Mouse (Mus musculus) heart, postnatal 0 days (tissue): ENCODE results near the gene Upf2. TPM values are rescaled to one million over a fixed set of nuclear protein-coding genes. Genes with fewer than 3 reads are reported as not detected.

Experiments
- ATAC-seq: fragments of 200-750 bp; cut with Nextera tagmentation; 2 replicates; pipeline ENCODE4 v1.8.0; 2017; ENCODE audit warnings: low read depth, moderate number of reproducible peaks, moderate library complexity; ENCODE audit not compliant: insufficient read depth
- DNase-seq: peaks from one replicate; pipeline ENCODE4 v3.0.0-alpha.2; 2016; ENCODE audit warnings: low spot score
- H3K27ac ChIP-seq: fragments of 300-500 bp; sonication (generic); 2 replicates; pipeline ENCODE4 v1.5.1; 2014; ENCODE audit warnings: low read depth, mild to moderate bottlenecking
- H3K27me3 ChIP-seq: fragments of 300-500 bp; sonication (generic); 2 replicates; pipeline ENCODE4 v1.6.1; 2014; ENCODE audit warnings: low read length, mixed read lengths; ENCODE audit not compliant: control insufficient read depth, insufficient read depth
- H3K36me3 ChIP-seq: fragments of 300-500 bp; sonication (generic); replicated peaks from 2 replicates; pipeline ENCODE4 v1.6.1; 2014; ENCODE audit warnings: low read length, mixed read lengths; ENCODE audit not compliant: control insufficient read depth, insufficient read depth
- H3K4me1 ChIP-seq: fragments of 300-500 bp; sonication (generic); 2 replicates; pipeline ENCODE4 v1.6.1; 2014; ENCODE audit warnings: antibody characterized with exemption; ENCODE audit not compliant: control insufficient read depth, insufficient read depth
- H3K4me2 ChIP-seq: fragments of 300-500 bp; sonication (generic); 2 replicates; pipeline ENCODE4 v1.6.1; 2014; ENCODE audit warnings: low read depth, mild to moderate bottlenecking, low read length, moderate library complexity
- H3K4me3 ChIP-seq: fragments of 300-500 bp; sonication (generic); 2 replicates; pipeline ENCODE4 v1.5.1; 2014; ENCODE audit warnings: low read depth, low read length
- H3K9ac ChIP-seq: fragments of 300-500 bp; sonication (generic); replicated peaks from 2 replicates; pipeline ENCODE4 v1.6.1; 2014; ENCODE audit warnings: low read depth, low read length, mixed read lengths
- H3K9me3 ChIP-seq: fragments of 300-500 bp; sonication (generic); replicated peaks from 2 replicates; pipeline ENCODE4 v1.6.1; 2016; ENCODE audit warnings: low read length; ENCODE audit not compliant: control insufficient read depth
- CTCF ChIP-seq: IDR thresholded peaks from 2 replicates; pipeline ENCODE4 v1.5.1; 2016; ENCODE audit warnings: antibody characterized with exemption, control low read depth, low read depth
- EP300 ChIP-seq: IDR thresholded peaks from 2 replicates; pipeline ENCODE4 v1.6.1; 2016; ENCODE audit warnings: antibody characterized with exemption, low read depth
- WGBS: fragments of 180-500 bp; shearing (Covaris S2); extraction: QIAGEN DNeasy Blood & Tissue Kit; methylation state at CpG from one replicate; pipeline ENCODE4 v1.1.7; 2014; 5-methylcytosine and 5-hydroxymethylcytosine counted together
- polyA plus RNA-seq: library from polyadenylated mRNA; unstranded; fragments of >200 nt; fragmentation: Nextera tagmentation; extraction: Ambion mirVana; gene quantifications from 2 replicates; pipeline ENCODE4 v1.2.1, GENCODE M21; 2015
- total RNA-seq: library from RNA; depleted of rRNA; stranded (reverse); fragments of >200 nt; gene quantifications from 2 replicates; pipeline ENCODE4 v1.2.3, GENCODE M21; 2014; ENCODE audit warnings: low replicate concordance

Upf2 gene
- total and polyA plus RNA-seq, 2 experiments from 2014 or later, result 3.6 to 5.6 TPM

DNA sequence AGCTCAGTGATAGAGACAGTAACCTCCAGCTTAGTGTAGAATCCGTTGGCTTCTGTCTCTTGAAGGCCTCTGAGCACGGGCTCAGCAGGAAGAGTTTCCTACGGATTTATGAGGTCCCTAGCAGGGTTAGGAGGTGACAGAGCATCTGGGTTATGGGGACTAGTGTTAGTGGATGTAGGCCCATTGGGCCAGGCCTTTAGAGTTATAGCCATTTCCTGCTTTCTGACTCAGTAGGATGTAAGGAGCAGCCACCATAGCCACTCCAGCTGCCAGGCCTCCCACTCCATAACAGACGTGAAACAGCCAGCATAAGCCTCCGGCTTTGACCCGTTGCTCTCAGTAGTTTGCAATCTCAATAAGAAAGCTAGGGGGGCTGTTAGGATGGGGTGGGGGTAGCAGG, 15.2 kb upstream of the Upf2 start:
- H3K27ac ChIP-seq, result no peak overlapping the region
- no peak overlapping the region for H3K4me3 ChIP-seq
- TF ChIP-seq EP300, result no peak
- no peak for TF ChIP-seq CTCF
- H3K4me2 ChIP-seq, result no peak overlapping the region
- H3K27me3 ChIP-seq, result no peaks in the 10 kb centered on the region
- no peaks in the 10 kb centered on the region for H3K36me3 ChIP-seq
- no peak overlapping the region for H3K9ac ChIP-seq
- no peak for ATAC-seq
- 66% methylated on average over 6 of the region's 6 CpGs for WGBS
- no peaks in the 10 kb centered on the region for H3K4me1 ChIP-seq
- no peak for DNase-seq
- H3K9me3 ChIP-seq, result no peaks in the 10 kb centered on the region

DNA sequence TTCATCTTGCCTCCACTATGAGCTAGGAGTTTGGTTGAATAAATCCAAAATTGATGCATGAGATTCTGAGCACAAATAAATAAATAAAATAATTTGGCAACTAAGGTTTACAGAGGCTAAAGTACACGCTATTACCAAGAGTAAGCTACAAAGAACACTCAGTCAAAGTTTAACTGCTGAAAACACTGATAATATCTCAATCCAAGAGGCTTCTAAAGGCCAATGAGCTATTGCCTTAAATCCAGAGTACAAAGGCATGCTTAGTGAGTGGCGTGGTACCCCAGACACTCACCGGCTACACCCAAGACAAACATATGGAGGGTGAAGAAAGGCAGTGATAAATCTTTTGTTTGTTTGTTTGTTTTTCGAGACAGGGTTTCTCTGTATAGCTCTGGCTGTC, 14.7 kb upstream of the Upf2 start:
- Histone ChIP-seq H3K27ac (no peak overlapping the region), H3K4me1 (no peaks in the 10 kb centered on the region), H3K36me3 (no peaks in the 10 kb centered on the region), H3K9ac (no peak overlapping the region), H3K27me3 (no peaks in the 10 kb centered on the region), H3K9me3 (no peaks in the 10 kb centered on the region), H3K4me3 (no peak overlapping the region), H3K4me2 (no peak overlapping the region)
- 90% methylated on average over 4 of the region's 4 CpGs for WGBS
- ATAC-seq (no peak), DNase-seq (no peak)
- no peak for TF ChIP-seq EP300
- TF ChIP-seq CTCF, result no peak

DNA sequence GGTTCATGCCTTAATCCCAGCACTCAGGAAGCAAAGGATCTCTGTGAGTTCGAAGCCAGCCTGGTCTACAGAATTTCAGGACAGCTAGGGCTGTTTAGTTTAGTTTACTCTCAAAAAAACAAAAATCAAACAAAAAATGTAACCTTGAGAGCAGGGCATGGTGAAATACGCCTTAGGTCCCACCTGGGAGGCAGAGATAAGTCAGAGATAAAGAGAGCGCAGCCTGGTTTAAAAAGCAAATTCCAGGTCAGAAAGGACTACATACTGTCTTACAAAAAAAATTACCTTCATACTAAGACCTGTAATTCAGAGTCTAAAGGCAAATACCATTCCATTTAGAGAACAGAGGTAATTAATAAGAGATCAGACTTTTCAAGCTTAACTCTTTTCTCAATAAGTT, 11.9 kb upstream of the Upf2 start:
- H3K9ac ChIP-seq, result no peak overlapping the region
- no peaks in the 10 kb centered on the region for H3K36me3 ChIP-seq
- 86% methylated on average over 3 of the region's 3 CpGs for WGBS
- no peaks in the 10 kb centered on the region for H3K27me3 ChIP-seq
- H3K4me2 ChIP-seq, result no peak overlapping the region
- H3K4me1 ChIP-seq, result 0 out of 2 replicates have a peak, but pooled peaks cover 9% of the 10 kb centered on the region
- H3K4me3 ChIP-seq, result no peak overlapping the region
- H3K27ac ChIP-seq, result no peak overlapping the region
- DNase-seq (no peak), ATAC-seq (no peak)
- TF ChIP-seq CTCF, result no peak
- TF ChIP-seq EP300, result no peak
- no peaks in the 10 kb centered on the region for H3K9me3 ChIP-seq

DNA sequence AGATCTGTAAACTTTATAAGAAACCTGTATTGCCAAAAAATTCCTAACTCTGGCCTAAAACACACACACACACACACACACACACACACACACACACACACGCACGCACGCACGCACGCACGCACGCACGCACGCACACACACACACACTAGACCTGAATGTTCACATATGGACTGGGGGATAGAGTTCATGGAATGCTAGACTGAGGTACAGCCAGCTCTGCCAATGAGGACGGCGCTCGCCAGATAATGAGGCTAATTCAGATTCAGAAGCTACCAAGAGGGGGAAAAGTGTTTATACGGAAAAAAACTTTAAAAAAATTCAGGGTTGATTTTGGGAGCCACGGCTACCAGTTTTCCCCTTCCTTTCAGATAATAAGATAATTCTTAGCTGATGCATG, 11.4 kb upstream of the Upf2 start:
- ATAC-seq, result no peak
- 83% methylated on average over 14 of the region's 14 CpGs for WGBS
- H3K36me3 ChIP-seq, result no peaks in the 10 kb centered on the region
- no peak overlapping the region for H3K9ac ChIP-seq
- no peaks in the 10 kb centered on the region for H3K9me3 ChIP-seq
- H3K27me3 ChIP-seq, result no peaks in the 10 kb centered on the region
- 0 out of 2 replicates have a peak, but pooled peaks cover 9% of the 10 kb centered on the region for H3K4me1 ChIP-seq
- no peak for TF ChIP-seq EP300
- TF ChIP-seq CTCF, result no peak
- no peak overlapping the region for H3K4me3 ChIP-seq
- H3K4me2 ChIP-seq, result no peak overlapping the region
- H3K27ac ChIP-seq, result no peak overlapping the region
- no peak for DNase-seq

DNA sequence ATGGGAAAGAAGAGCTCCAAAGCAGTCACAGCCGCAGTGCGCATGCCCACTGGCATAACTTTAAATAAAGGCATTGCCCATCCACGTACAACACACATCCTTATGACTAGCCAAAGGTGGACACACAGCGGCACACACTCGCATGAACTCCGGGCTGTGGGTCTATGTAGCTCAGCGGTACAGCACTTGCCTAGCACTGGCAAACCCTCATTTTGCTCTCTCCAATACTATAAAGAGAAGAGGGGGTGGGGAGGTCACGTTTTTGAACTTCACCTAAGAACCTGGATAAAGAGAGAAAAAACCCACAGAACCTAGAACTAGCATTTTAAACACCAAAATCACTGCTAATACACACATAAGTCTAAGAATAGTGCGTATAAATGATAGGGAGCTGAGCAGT, 10.3 kb upstream of the Upf2 start:
- Histone ChIP-seq H3K4me2 (no peak overlapping the region), H3K4me3 (no peak overlapping the region), H3K27me3 (no peaks in the 10 kb centered on the region), H3K36me3 (no peaks in the 10 kb centered on the region), H3K9me3 (no peaks in the 10 kb centered on the region), H3K4me1 (0 out of 2 replicates have a peak, but pooled peaks cover 9% of the 10 kb centered on the region), H3K9ac (no peak overlapping the region), H3K27ac (no peak overlapping the region)
- ATAC-seq (no peak), DNase-seq (no peak)
- TF ChIP-seq CTCF, result no peak
- TF ChIP-seq EP300, result no peak
- 93% methylated on average over 9 of the region's 9 CpGs for WGBS

DNA sequence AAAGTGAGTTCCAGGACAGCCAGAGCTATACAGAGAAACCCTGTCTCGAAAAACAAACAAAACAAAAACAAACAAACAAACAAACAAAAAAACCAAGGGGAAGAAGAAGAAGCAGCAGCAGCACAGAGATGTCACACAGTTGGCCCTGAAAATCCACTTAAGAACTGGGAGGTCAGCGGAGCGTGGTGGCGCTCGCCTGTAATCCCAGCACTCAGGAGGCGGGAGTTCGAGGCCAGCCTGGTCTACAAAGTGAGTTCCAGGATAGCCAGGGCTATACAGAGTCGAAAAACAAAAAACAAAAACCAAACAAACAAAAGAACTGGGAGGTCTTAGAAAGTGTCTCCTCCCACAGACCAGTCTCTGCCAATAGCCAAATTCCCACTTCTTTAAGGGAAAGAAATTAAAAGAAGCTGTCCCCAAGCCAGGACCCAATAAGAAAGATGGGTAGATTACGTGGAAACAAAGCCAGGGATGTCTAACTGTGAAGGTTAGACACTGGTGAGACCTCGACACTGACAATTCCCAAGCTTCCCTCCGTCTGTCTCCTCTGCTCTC, 9.3 kb upstream of the Upf2 start:
- Histone ChIP-seq H3K4me2 (peak overlapping the region; percentile 98), H3K9ac (peak overlapping the region; percentile 77)
- no peak; the same call in 1 of the 2 replicates for ATAC-seq

More for the DNA sequence above, 9.3 kb upstream of the Upf2 start:
- no peaks in the 10 kb centered on the region for H3K36me3 ChIP-seq
- H3K4me1 ChIP-seq, result 0 out of 2 replicates have a peak, but pooled peaks cover 9% of the 10 kb centered on the region
- TF ChIP-seq EP300 (no peak), CTCF (no peak)
- no peaks in the 10 kb centered on the region for H3K9me3 ChIP-seq
- peak overlapping the region; percentile 81 for H3K4me3 ChIP-seq
- peak overlapping the region; percentile 27 for H3K27ac ChIP-seq
- DNase-seq, result no peak
- H3K27me3 ChIP-seq, result no peaks in the 10 kb centered on the region
- WGBS, result 63% methylated on average over 11 of the region's 11 CpGs
